Mouse (Mus musculus) lung, embryonic 16.5 days (tissue): ENCODE data around the gene Tmem102. TPM values are rescaled to one million over a fixed set of nuclear protein-coding genes. Genes with fewer than 3 reads are reported as not detected.

ENCODE experiments used
- ATAC-seq: fragments of 200-750 bp; cut with Nextera tagmentation; 2 replicates; pipeline ENCODE4 v1.8.0; 2017; ENCODE audit warnings: low read depth, mild to moderate bottlenecking, moderate library complexity
- H3K27ac ChIP-seq: fragments of 300-500 bp; sonication (generic); 2 replicates; pipeline ENCODE4 v1.5.1; 2014; ENCODE audit warnings: mild to moderate bottlenecking, control low read depth, low read length
- H3K27me3 ChIP-seq: fragments of 300-500 bp; sonication (generic); 2 replicates; pipeline ENCODE4 v1.6.1; 2014; ENCODE audit warnings: low read depth, low read length, mixed read lengths; ENCODE audit not compliant: control insufficient read depth, insufficient read depth
- H3K36me3 ChIP-seq: fragments of 300-500 bp; sonication (generic); 2 replicates; pipeline ENCODE4 v1.6.1; 2014; ENCODE audit warnings: low read length; ENCODE audit not compliant: control insufficient read depth, insufficient read depth
- H3K4me1 ChIP-seq: fragments of 300-500 bp; sonication (generic); replicated peaks from 2 replicates; pipeline ENCODE4 v1.6.1; 2014; ENCODE audit warnings: low read length, mixed read lengths; ENCODE audit not compliant: control insufficient read depth, insufficient read depth
- H3K4me2 ChIP-seq: fragments of 300-500 bp; sonication (generic); 2 replicates; pipeline ENCODE4 v1.6.1; 2014; ENCODE audit warnings: low read depth, low read length, control low read depth
- H3K4me3 ChIP-seq: fragments of 300-500 bp; sonication (generic); 2 replicates; pipeline ENCODE4 v1.5.1; 2014; ENCODE audit warnings: mild to moderate bottlenecking, low read length, control low read depth
- H3K9ac ChIP-seq: fragments of 300-500 bp; sonication (generic); 2 replicates; pipeline ENCODE4 v1.6.1; 2014; ENCODE audit warnings: low read length, control low read depth
- H3K9me3 ChIP-seq: fragments of 300-500 bp; sonication (generic); 2 replicates; pipeline ENCODE4 v1.6.1; 2016; ENCODE audit warnings: low read length; ENCODE audit not compliant: control insufficient read depth
- WGBS: fragments of 180-500 bp; shearing (Covaris S2); extraction: QIAGEN DNeasy Blood & Tissue Kit; methylation state at CpG from one replicate; pipeline ENCODE4 v1.1.7; 2014; 5-methylcytosine and 5-hydroxymethylcytosine counted together
- polyA plus RNA-seq: library from polyadenylated mRNA; unstranded; fragments of >200 nt; fragmentation: Nextera tagmentation; extraction: Ambion mirVana; gene quantifications from 2 replicates; pipeline ENCODE4 v1.2.1, GENCODE M21; 2015

The Tmem102 gene
- polyA plus RNA-seq, 1 experiment from 2014 or later = 6.5 TPM

GRCm38 (mm10) chr11:69800138-69800391 lies 5.4 kb downstream of the Tmem102 start:
- no peak for ATAC-seq
- Histone ChIP-seq H3K4me3 (peak overlapping the region; percentile 52), H3K9ac (peak overlapping the region; percentile 62), H3K27ac (no peak overlapping the region), H3K36me3 (no peaks in the 10 kb centered on the region), H3K4me1 (peaks cover 50% of the 10 kb centered on the region), H3K27me3 (peaks cover 27% of the 10 kb centered on the region), H3K9me3 (no peaks in the 10 kb centered on the region), H3K4me2 (peak overlapping the region; percentile 98)
- WGBS = 1% methylated on average over 11 of the region's 11 CpGs

- H3K4me1 ChIP-seq = peaks cover 46% of the 10 kb centered on the region
- no peak overlapping the region for H3K27ac ChIP-seq
- H3K9me3 ChIP-seq = no peaks in the 10 kb centered on the region
- no peak overlapping the region; the same call in 1 of the 2 replicates for H3K4me3 ChIP-seq
- H3K4me2 ChIP-seq = peak overlapping the region; percentile 98
- no peaks in the 10 kb centered on the region for H3K36me3 ChIP-seq
- peaks cover 22% of the 10 kb centered on the region for H3K27me3 ChIP-seq
- no peak for ATAC-seq
- WGBS = 21% methylated on average over 12 of the region's 12 CpGs
- no peak overlapping the region for H3K9ac ChIP-seq
Observed at GRCm38 (mm10) chr11:69799394-69800137, 5.9 kb downstream of the Tmem102 start.

GRCm38 (mm10) chr11:69797924-69798323 lies 7.5 kb downstream of the Tmem102 start:
- ATAC-seq = no peak
- 76% methylated on average over 7 of the region's 7 CpGs for WGBS
- no peaks in the 10 kb centered on the region for H3K9me3 ChIP-seq
- H3K27ac ChIP-seq = no peak overlapping the region
- peaks cover 31% of the 10 kb centered on the region for H3K4me1 ChIP-seq
- no peak overlapping the region for H3K4me3 ChIP-seq
- H3K9ac ChIP-seq = no peak overlapping the region
- no peaks in the 10 kb centered on the region for H3K36me3 ChIP-seq
- peaks cover 12% of the 10 kb centered on the region; the same call in 1 of the 2 replicates for H3K27me3 ChIP-seq
- no peak overlapping the region for H3K4me2 ChIP-seq

- ATAC-seq = no peak; the same call in 1 of the 2 replicates
- peaks cover 20% of the 10 kb centered on the region for H3K4me1 ChIP-seq
- no peak overlapping the region; the same call in 1 of the 2 replicates for H3K27ac ChIP-seq
- peak overlapping the region; percentile 67 for H3K9ac ChIP-seq
- peak overlapping the region; percentile 62 for H3K4me3 ChIP-seq
- WGBS = 1% methylated on average over 13 of the region's 13 CpGs
- no peaks in the 10 kb centered on the region for H3K36me3 ChIP-seq
- H3K9me3 ChIP-seq = no peaks in the 10 kb centered on the region
- peak overlapping the region; percentile 97 for H3K4me2 ChIP-seq
- peaks cover 2% of the 10 kb centered on the region; the same call in 1 of the 2 replicates for H3K27me3 ChIP-seq
Observed at GRCm38 (mm10) chr11:69795983-69796435, 9.4 kb downstream of the Tmem102 start.

- Histone ChIP-seq H3K9ac (peak within 1 kb of the TSS; percentile 67), H3K4me1 (peaks cover 14% of the 10 kb centered on the region), H3K9me3 (no peaks in the 10 kb centered on the region), H3K4me3 (peak within 1 kb of the TSS; percentile 62), H3K27ac (peak within 1 kb of the TSS; percentile 51; the same call in 1 of the 2 replicates), H3K36me3 (no peaks in the 10 kb centered on the region), H3K4me2 (peak within 1 kb of the TSS; percentile 97), H3K27me3 (peaks cover 2% of the 10 kb centered on the region; the same call in 1 of the 2 replicates)
- peak; percentile 97 for ATAC-seq
- WGBS = 2% methylated on average over 52 of the region's 52 CpGs
Observed at GRCm38 (mm10) chr11:69795168-69795982, 10.0 kb downstream of the Tmem102 start, which contains the start of gene Chrnb1. Gene Chrnb1, minus strand, starts transcription at chr11:69795943.

GRCm38 (mm10) chr11:69793429-69793828 lies 12.0 kb downstream of the Tmem102 start:
- no peak for ATAC-seq
- H3K9ac ChIP-seq = no peak overlapping the region

GRCm38 (mm10) chr11:69791420-69791819 lies 14.0 kb downstream of the Tmem102 start:
- H3K4me2 ChIP-seq = no peak overlapping the region
- no peak overlapping the region for H3K9ac ChIP-seq
- H3K27me3 ChIP-seq = no peaks in the 10 kb centered on the region; the same call in 1 of the 2 replicates
- no peak overlapping the region for H3K4me3 ChIP-seq
- H3K9me3 ChIP-seq = no peaks in the 10 kb centered on the region
- H3K36me3 ChIP-seq = no peaks in the 10 kb centered on the region
- ATAC-seq = no peak
- WGBS = 62% methylated on average over 5 of the region's 5 CpGs
- 0 out of 2 replicates have a peak, but pooled peaks cover 2% of the 10 kb centered on the region for H3K4me1 ChIP-seq
- no peak overlapping the region for H3K27ac ChIP-seq

More at GRCm38 (mm10) chr11:69793429-69793828, 12.0 kb downstream of the Tmem102 start:
- Histone ChIP-seq H3K27me3 (no peaks in the 10 kb centered on the region; the same call in 1 of the 2 replicates), H3K4me2 (no peak overlapping the region), H3K36me3 (no peaks in the 10 kb centered on the region), H3K9me3 (no peaks in the 10 kb centered on the region), H3K4me1 (0 out of 2 replicates have a peak, but pooled peaks cover 2% of the 10 kb centered on the region), H3K27ac (no peak overlapping the region), H3K4me3 (no peak overlapping the region)
- 54% methylated on average over 5 of the region's 5 CpGs for WGBS

GRCm38 (mm10) chr11:69789431-69789830 lies 16.0 kb downstream of the Tmem102 start:
- H3K27ac ChIP-seq = no peak overlapping the region
- H3K9me3 ChIP-seq = no peaks in the 10 kb centered on the region
- no peak overlapping the region for H3K4me3 ChIP-seq
- H3K36me3 ChIP-seq = no peaks in the 10 kb centered on the region
- H3K27me3 ChIP-seq = no peaks in the 10 kb centered on the region; the same call in 1 of the 2 replicates
- no peak for ATAC-seq
- no peak overlapping the region for H3K9ac ChIP-seq
- H3K4me1 ChIP-seq = peaks cover 4% of the 10 kb centered on the region
- no peak overlapping the region for H3K4me2 ChIP-seq
- WGBS = 61% methylated on average over 5 of the region's 5 CpGs

GRCm38 (mm10) chr11:69787306-69787705 lies 18.1 kb downstream of the Tmem102 start:
- Histone ChIP-seq H3K9ac (no peak overlapping the region), H3K27me3 (no peaks in the 10 kb centered on the region), H3K36me3 (no peaks in the 10 kb centered on the region), H3K4me1 (peaks cover 4% of the 10 kb centered on the region), H3K4me3 (no peak overlapping the region), H3K9me3 (no peaks in the 10 kb centered on the region), H3K4me2 (no peak overlapping the region), H3K27ac (no peak overlapping the region)
- ATAC-seq = no peak
- 85% methylated on average over 5 of the region's 5 CpGs for WGBS
